Mouse (Mus musculus) brain, adult 10 weeks (tissue): ENCODE results near the gene Plekhg1. TPM values are rescaled to one million over a fixed set of nuclear protein-coding genes. Genes with fewer than 3 reads are reported as not detected.

ENCODE experiments used
- polyA plus RNA-seq: library from polyadenylated mRNA; stranded (reverse); fragments of 350-450 nt; fragmentation: Illumina TruSeq; extraction: RNeasy Lipid Tissue Mini Kit (QIAGEN cat#74804); gene quantifications from one replicate; pipeline ENCODE4 v1.2.3, GENCODE M21; 2015; ENCODE audit warnings: low read depth, low replicate concordance

The Plekhg1 gene
- polyA plus RNA-seq: 16.8 TPM

DNA sequence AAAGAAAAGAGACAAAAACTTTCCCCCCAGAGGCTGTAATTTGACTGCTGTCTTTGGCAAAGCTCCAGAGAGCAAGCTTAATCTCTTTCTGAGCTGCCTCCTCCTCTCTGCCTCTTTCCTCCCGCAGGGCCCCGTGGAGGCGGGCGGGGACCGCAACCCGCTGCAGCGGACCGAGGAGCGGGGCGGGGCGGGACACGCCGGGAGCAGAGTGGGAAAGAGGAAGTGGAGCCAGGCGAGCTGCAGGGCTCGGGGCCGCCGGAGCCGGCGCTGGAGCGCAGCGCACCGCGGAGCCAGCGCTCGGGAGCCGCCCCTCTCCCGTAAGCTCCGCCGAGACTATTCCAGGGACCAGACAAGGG lies at the start of gene Plekhg1:
Plekhg1 (plus strand) TSS at position 217 of the 356 bp plus-strand sequence.

DNA sequence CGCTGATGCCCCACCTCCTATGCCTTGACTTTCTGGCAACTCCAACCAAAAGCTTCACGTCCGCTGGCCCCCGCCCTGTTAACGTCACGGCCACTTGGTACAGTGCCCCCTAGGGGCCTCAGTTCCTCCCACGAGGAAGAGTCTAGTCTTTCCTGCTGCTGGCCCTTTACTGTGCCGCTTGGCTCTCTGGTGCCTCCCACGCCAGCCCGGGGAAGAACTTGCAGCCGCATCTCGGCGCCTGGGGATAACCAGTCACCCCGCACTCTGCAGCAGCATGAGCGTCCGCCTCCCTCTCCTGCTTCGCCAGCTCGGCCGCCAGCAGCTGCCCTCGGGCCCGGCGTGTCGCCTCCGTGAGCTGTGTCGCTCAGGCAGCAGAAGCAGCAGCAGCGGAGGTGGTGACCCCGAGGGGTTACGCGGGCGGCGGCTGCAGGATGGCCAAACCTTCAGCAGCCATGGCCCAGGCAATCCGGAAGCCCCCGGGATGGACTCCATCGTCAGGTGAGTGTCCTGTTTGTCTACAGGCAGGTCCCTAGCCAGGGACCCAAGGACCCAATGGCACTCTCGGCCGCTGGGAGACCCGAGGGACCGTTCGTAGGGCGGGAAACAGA lies 232.9 kb downstream of the Plekhg1 start, which contains the start of gene Mthfd1l:
Mthfd1l (plus strand) TSS at position 138 of the 608 bp plus-strand sequence.

Other genes starting within 250 kb of the Plekhg1 start
- 2.7 TPM for gene Iyd, start 200.1 kb upstream of the Plekhg1 start, polyA plus RNA-seq
- 9.6 TPM for gene Mthfd1l, start 232.8 kb downstream of the Plekhg1 start, polyA plus RNA-seq